Mouse (Mus musculus): ENCODE data around the gene Ddx55. TPM values are rescaled to one million over a fixed set of nuclear protein-coding genes. Genes with fewer than 3 reads are reported as not detected.
"Not testable (repeated sequence)": the region's sequence is repeated elsewhere in the genome, so short reads cannot be mapped to it uniquely, and the experiment has no call there.

Gene Ddx55
- polyA plus RNA-seq, 1 experiment = 32.3 TPM

DNA sequence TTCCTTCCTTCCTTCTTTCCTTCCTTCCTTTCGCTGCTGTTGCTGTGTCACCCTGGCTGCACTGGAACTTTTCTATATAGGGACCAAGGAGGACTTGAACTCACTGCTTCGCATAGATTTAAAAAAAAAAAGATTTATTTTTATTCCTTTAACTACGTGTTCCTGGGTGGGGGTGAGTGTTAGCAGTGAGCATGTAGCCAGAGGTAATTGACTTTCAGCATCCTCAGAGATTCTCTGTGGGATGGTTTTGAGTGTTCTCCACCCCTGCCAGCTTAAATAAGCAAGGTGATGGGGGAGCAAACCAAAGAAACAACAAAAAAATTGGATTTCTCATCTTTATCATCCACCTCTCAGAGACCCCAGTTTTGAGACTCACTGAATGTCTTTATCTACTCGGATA, 12.8 kb upstream of the Ddx55 start:
- no peak for DNase-seq (ENCODE audit: low read depth)
- TF ChIP-seq POLR2A (IDR thresholded peaks at IDR 0.05; ENCODE audit: borderline replicate concordance, extremely low read depth, insufficient read depth, insufficient read length, poor library complexity, severe bottlenecking) = no peak
- no peak for TF ChIP-seq CTCF (IDR thresholded peaks at IDR 0.05; ENCODE audit: borderline replicate concordance, extremely low read depth, insufficient read depth, insufficient read length)

- DNase-seq (ENCODE audit: low read depth) = peak; percentile 99
- TF ChIP-seq POLR2A (IDR thresholded peaks at IDR 0.05; ENCODE audit: borderline replicate concordance, extremely low read depth, insufficient read depth, insufficient read length, poor library complexity, severe bottlenecking) (no peak), CTCF (IDR thresholded peaks at IDR 0.05; ENCODE audit: borderline replicate concordance, extremely low read depth, insufficient read depth, insufficient read length) (peak; percentile 19; the same call in 1 of the 2 replicates)
Measured at GRCm38 (mm10) chr5:124540383-124540786, 12.3 kb upstream of the Ddx55 start, which contains the start of gene Tmed2. Gene Tmed2 (plus strand): TSS chr5:124540695.

DNA sequence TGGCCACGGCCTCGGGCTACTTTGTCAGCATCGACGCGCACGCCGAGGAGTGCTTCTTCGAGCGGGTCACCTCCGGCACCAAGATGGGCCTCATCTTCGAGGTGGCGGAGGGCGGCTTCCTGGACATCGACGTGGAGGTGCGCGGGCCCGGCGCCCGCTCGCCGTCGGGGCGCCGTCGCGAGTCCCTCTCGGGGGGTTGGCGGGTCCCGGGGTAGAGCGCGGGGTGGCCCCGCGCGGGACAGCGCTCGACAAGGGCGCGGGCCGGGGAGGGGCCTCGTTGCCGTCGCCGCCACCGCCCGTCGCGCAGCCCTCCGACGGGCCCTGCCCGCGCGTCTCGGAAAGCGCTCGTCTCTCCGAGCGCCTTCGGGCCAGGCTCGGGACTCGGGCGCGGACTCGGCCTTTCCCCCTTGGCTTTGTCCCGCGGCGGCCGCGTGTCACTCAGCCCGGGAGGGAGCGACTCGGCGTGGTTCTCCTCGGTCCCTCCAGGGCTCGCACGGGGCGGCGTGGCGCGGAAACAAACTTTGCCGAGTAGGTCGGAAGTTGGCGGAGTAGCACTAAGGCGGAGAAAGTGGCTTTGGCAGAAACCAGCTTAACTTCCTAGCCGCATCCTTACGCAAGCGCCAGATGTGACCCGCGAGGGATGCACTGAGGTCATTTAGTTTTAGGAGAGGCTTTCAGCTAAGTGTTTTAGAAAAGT, 11.6 kb upstream of the Ddx55 start:
- DNase-seq (ENCODE audit: low read depth) = peak; percentile 67
- TF ChIP-seq POLR2A (IDR thresholded peaks at IDR 0.05; ENCODE audit: borderline replicate concordance, extremely low read depth, insufficient read depth, insufficient read length, poor library complexity, severe bottlenecking) = 0 out of 2 replicates have a peak, but pooled peaks have one; percentile 17
- TF ChIP-seq CTCF (IDR thresholded peaks at IDR 0.05; ENCODE audit: borderline replicate concordance, extremely low read depth, insufficient read depth, insufficient read length) = no peak

DNA sequence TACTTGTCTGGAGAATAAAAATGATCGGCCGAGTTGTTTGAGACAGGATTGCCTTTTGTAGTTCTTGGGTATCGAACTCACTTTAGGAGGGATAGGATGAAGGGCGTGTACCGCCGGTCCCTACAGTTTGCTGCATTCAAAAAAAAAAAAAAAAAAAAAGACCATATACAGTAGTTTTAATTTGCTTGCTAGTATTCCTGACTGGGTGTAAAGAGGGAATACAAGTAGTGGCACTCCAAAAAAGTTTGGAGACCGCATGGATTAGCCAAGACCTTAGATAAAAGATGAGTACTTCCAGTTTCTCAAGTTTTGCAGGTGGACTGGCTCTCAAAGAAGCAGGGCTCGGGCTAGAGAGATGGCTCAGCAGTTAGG, 11.1 kb upstream of the Ddx55 start:
- TF ChIP-seq POLR2A (IDR thresholded peaks at IDR 0.05; ENCODE audit: borderline replicate concordance, extremely low read depth, insufficient read depth, insufficient read length, poor library complexity, severe bottlenecking) = no peak
- no peak for TF ChIP-seq CTCF (IDR thresholded peaks at IDR 0.05; ENCODE audit: borderline replicate concordance, extremely low read depth, insufficient read depth, insufficient read length)

DNA sequence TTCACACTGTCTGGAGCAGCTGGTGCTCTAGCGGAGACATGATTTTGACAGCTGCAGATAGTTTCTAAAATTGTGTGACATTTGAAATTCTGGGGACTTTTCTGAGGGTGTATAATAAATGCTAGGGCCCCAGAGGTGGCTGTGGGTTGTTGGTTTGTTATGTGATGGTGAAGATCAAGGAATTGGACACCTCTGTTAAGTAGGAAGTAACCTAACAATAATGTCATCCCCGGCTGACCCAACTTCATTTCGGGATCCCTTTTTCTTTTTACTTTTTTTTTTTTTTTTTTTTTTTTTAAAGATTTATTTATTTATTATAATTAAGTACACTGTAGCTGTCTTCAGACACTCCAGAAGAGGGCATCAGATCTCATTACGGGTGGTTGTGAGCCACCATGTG, 1.9 kb upstream of the Ddx55 start:
- DNase-seq (ENCODE audit: low read depth) = not testable (repeated sequence)

More for the DNA sequence above, 11.1 kb upstream of the Ddx55 start:
- no peak for DNase-seq (ENCODE audit: low read depth)

- not testable (repeated sequence) for DNase-seq (ENCODE audit: low read depth)
Measured at GRCm38 (mm10) chr5:124551349-124552093, 1.1 kb upstream of the Ddx55 start.

- TF ChIP-seq POLR2A (IDR thresholded peaks at IDR 0.05; ENCODE audit: borderline replicate concordance, extremely low read depth, insufficient read depth, insufficient read length, poor library complexity, severe bottlenecking) = no peak
- no peak for TF ChIP-seq CTCF (IDR thresholded peaks at IDR 0.05; ENCODE audit: borderline replicate concordance, extremely low read depth, insufficient read depth, insufficient read length)
- DNase-seq (ENCODE audit: low read depth) = peak; percentile 54
Measured at GRCm38 (mm10) chr5:124552094-124552472, 581 bp upstream of the Ddx55 start.

- DNase-seq (ENCODE audit: low read depth) = no peak
- TF ChIP-seq CTCF (IDR thresholded peaks at IDR 0.05; ENCODE audit: borderline replicate concordance, extremely low read depth, insufficient read depth, insufficient read length) = no peak
- TF ChIP-seq POLR2A (IDR thresholded peaks at IDR 0.05; ENCODE audit: borderline replicate concordance, extremely low read depth, insufficient read depth, insufficient read length, poor library complexity, severe bottlenecking) = no peak
Measured at GRCm38 (mm10) chr5:124553607-124554006, 943 bp downstream of the Ddx55 start.

- DNase-seq (ENCODE audit: low read depth) = peak; percentile 58
- TF ChIP-seq POLR2A (IDR thresholded peaks at IDR 0.05; ENCODE audit: borderline replicate concordance, extremely low read depth, insufficient read depth, insufficient read length, poor library complexity, severe bottlenecking) = no peak
- peak; percentile 37; the same call in 1 of the 2 replicates for TF ChIP-seq CTCF (IDR thresholded peaks at IDR 0.05; ENCODE audit: borderline replicate concordance, extremely low read depth, insufficient read depth, insufficient read length)
Measured at GRCm38 (mm10) chr5:124555145-124555544, 2.5 kb downstream of the Ddx55 start.

GRCm38 (mm10) chr5:124571068-124571467, 18.4 kb downstream of the Ddx55 start:
- no peak for TF ChIP-seq POLR2A (IDR thresholded peaks at IDR 0.05; ENCODE audit: borderline replicate concordance, extremely low read depth, insufficient read depth, insufficient read length, poor library complexity, severe bottlenecking)
- no peak for TF ChIP-seq CTCF (IDR thresholded peaks at IDR 0.05; ENCODE audit: borderline replicate concordance, extremely low read depth, insufficient read depth, insufficient read length)

DNA sequence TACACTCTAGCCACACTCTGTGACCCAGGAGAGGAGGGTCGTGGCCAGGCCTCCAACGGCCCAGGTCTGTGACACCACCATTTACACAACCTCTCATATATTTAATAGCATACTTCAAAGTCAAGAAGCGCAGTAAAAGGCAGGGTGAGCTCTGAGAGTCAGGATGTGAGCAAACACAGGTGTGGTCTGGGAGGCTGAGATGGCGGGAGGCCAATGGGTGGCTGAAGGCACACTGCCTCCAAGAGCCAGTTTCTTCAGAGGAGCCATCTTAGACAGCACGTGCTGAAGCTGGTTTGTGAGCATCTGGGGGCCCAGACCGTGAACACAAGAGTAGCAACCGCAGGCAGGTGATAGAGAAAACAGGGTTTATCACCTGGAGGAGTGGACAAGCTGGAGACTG, 22.8 kb downstream of the Ddx55 start:
- DNase-seq (ENCODE audit: low read depth) = no peak
- no peak for TF ChIP-seq CTCF (IDR thresholded peaks at IDR 0.05; ENCODE audit: borderline replicate concordance, extremely low read depth, insufficient read depth, insufficient read length)

More at GRCm38 (mm10) chr5:124571068-124571467, 18.4 kb downstream of the Ddx55 start:
- no peak for DNase-seq (ENCODE audit: low read depth)

- peak; percentile 71; the same call in 1 of the 2 replicates for TF ChIP-seq POLR2A (IDR thresholded peaks at IDR 0.05; ENCODE audit: borderline replicate concordance, extremely low read depth, insufficient read depth, insufficient read length, poor library complexity, severe bottlenecking)
- no peak for TF ChIP-seq CTCF (IDR thresholded peaks at IDR 0.05; ENCODE audit: borderline replicate concordance, extremely low read depth, insufficient read depth, insufficient read length)
Measured at GRCm38 (mm10) chr5:124578633-124579317, 26.1 kb downstream of the Ddx55 start, which contains the start of the genes Eif2b1 and Gtf2h3. Gene Eif2b1 (minus strand): TSS chr5:124579131. Gene Gtf2h3 (plus strand): TSS chr5:124579140.

More at GRCm38 (mm10) chr5:124578633-124579317, 26.1 kb downstream of the Ddx55 start, which contains the start of the genes Eif2b1 and Gtf2h3:
- DNase-seq (ENCODE audit: low read depth) = peak; percentile 99

All from brain, embryonic 14.5 days (tissue).